Mouse (Mus musculus) heart, postnatal 0 days (tissue): ENCODE measurements at regions not wholly inside any gene's neighbourhood (a gene's known extent, or its start where the extent isn't known, plus 50 kb on each side); places are given as distances from the start of the nearest gene placed in this dataset.

Experiments
- CTCF ChIP-seq: IDR thresholded peaks from 2 replicates; pipeline ENCODE4 v1.5.1; 2016; ENCODE audit warnings: antibody characterized with exemption, control low read depth, low read depth
- EP300 ChIP-seq: IDR thresholded peaks from 2 replicates; pipeline ENCODE4 v1.6.1; 2016; ENCODE audit warnings: antibody characterized with exemption, low read depth

DNA sequence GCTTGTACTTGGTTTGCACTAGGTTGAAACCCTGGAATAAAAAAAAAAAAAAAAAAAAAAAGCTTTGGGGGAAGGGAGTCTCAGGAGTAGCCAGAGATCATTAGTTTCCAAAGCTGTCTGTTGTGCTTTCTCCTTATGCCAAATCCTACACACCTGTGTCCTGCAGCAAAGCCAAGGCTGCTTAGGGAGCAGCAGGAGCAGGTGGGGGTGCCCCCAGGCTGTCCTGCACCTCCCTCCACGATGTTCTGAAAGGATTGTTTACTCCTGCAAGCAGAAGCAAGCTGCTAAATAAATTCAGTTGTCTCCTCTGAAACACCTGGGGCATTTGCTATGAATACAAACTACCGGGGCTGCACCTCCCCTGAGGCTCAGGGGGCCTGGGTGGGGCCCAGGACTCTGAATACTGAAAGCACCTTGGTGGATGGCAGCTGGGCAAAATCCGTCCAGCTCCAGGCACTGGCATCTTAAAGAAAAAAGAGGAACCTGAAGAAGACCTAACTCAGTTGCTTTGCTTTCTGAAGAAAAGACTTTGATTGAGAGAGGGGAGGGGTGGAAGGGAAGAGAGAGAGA is 137.5 kb upstream of the Arl4c start:
- TF ChIP-seq CTCF (no peak), EP300 (no peak)
